Mouse (Mus musculus): ENCODE results near the gene Grid1.

The Grid1 gene

GRCm38 (mm10) chr14:34819919-34820652 is at the start of gene Grid1:
Gene Grid1, plus strand, starts transcription at chr14:34820108.
- DNase-seq (ENCODE audit: low spot score), result no peak

- DNase-seq (ENCODE audit: low spot score), result no peak
Measured at GRCm38 (mm10) chr14:34770467-34770866, 49.4 kb upstream of the Grid1 start.

GRCm38 (mm10) chr14:34771601-34772000 is 48.3 kb upstream of the Grid1 start:
- DNase-seq (ENCODE audit: low spot score), result no peak

- DNase-seq (ENCODE audit: low spot score), result no peak
Measured at GRCm38 (mm10) chr14:34772132-34772531, 47.8 kb upstream of the Grid1 start.

- no peak for DNase-seq (ENCODE audit: low spot score)
Measured at GRCm38 (mm10) chr14:34773681-34774080, 46.2 kb upstream of the Grid1 start.

GRCm38 (mm10) chr14:34774231-34774630 is 45.7 kb upstream of the Grid1 start:
- DNase-seq (ENCODE audit: low spot score), result no peak

- DNase-seq (ENCODE audit: low spot score), result no peak
Measured at GRCm38 (mm10) chr14:34776719-34777385, 43.1 kb upstream of the Grid1 start.

GRCm38 (mm10) chr14:34777810-34778209 is 42.1 kb upstream of the Grid1 start:
- peak; percentile 48 for DNase-seq (ENCODE audit: low spot score)

GRCm38 (mm10) chr14:34778760-34779159 is 41.1 kb upstream of the Grid1 start:
- DNase-seq (ENCODE audit: low spot score), result no peak

- DNase-seq (ENCODE audit: low spot score), result no peak
Measured at GRCm38 (mm10) chr14:34793406-34794037, 26.4 kb upstream of the Grid1 start.

GRCm38 (mm10) chr14:34810763-34811489 is 9.0 kb upstream of the Grid1 start:
- peak; percentile 30 for DNase-seq (ENCODE audit: low spot score)

- no peak for DNase-seq (ENCODE audit: low spot score)
Measured at GRCm38 (mm10) chr14:34811490-34811808, 8.5 kb upstream of the Grid1 start.

GRCm38 (mm10) chr14:34816301-34816700 is 3.6 kb upstream of the Grid1 start:
- no peak for DNase-seq (ENCODE audit: low spot score)

- no peak for DNase-seq (ENCODE audit: low spot score)
Measured at GRCm38 (mm10) chr14:34818387-34818980, 1.4 kb upstream of the Grid1 start.

- no peak for DNase-seq (ENCODE audit: low spot score)
Measured at GRCm38 (mm10) chr14:34819121-34819918, 588 bp upstream of the Grid1 start.

GRCm38 (mm10) chr14:34820653-34821005 is 721 bp downstream of the Grid1 start:
- no peak for DNase-seq (ENCODE audit: low spot score)

GRCm38 (mm10) chr14:34821131-34821790 is 1.4 kb downstream of the Grid1 start:
- DNase-seq (ENCODE audit: low spot score), result no peak

GRCm38 (mm10) chr14:34823136-34823535 is 3.2 kb downstream of the Grid1 start:
- DNase-seq (ENCODE audit: low spot score), result no peak

GRCm38 (mm10) chr14:34824186-34824585 is 4.3 kb downstream of the Grid1 start:
- no peak for DNase-seq (ENCODE audit: low spot score)

- no peak for DNase-seq (ENCODE audit: low spot score)
Measured at GRCm38 (mm10) chr14:34825902-34826301, 6.0 kb downstream of the Grid1 start.

GRCm38 (mm10) chr14:34829831-34830230 is 9.9 kb downstream of the Grid1 start:
- DNase-seq (ENCODE audit: low spot score), result no peak

Data from T-cell, adult 2 months (primary cell).